Mouse (Mus musculus) lung, adult 18-20 months (tissue): ENCODE results near the gene Psmb3.

Experiments used
- DNase-seq, 2 experiments: peaks; one replicate each; pipeline ENCODE4 v3.0.0; 2022; ENCODE audit warnings: mixed read lengths in 2 of 2

The Psmb3 gene

DNA sequence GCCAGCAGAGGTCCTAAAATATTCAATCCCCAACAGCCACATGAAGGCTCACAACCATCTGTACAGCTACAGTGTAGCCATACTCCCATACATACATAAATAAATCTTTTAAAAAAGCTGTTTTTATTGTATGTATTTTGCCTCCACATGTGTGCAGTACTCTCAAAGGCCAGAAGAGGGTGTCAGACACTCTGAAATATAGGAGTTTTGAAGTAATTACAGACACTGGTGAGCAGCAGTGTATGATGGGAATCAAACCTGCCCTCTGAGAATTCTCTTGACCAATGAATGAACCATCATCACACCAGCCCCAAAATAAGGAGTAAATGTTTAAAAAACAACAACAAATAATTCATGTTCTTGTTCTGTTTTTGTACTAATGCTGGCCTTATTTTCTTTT is 58.4 kb downstream of the Psmb3 start:
- no peak for DNase-seq
